Mouse (Mus musculus) left cerebral cortex, adult 11 months (tissue): ENCODE data around the gene Gm29776.

ENCODE experiments used
- DNase-seq: peaks from one replicate; pipeline ENCODE4 v3.0.0; 2022; ENCODE audit warnings: low spot score

Gene Gm29776

GRCm38 (mm10) chr14:54698733-54699132 is at the start of gene Gm29776:
Gene Gm29776 (minus strand): TSS chr14:54698833.
- DNase-seq, result no peak

GRCm38 (mm10) chr14:54746038-54746437 is 47.4 kb upstream of the Gm29776 start:
- DNase-seq, result no peak

GRCm38 (mm10) chr14:54744473-54744872 is 45.8 kb upstream of the Gm29776 start:
- DNase-seq, result no peak

- no peak for DNase-seq
Observed at GRCm38 (mm10) chr14:54742375-54742774, 43.7 kb upstream of the Gm29776 start.

- DNase-seq, result no peak
Observed at GRCm38 (mm10) chr14:54741721-54742120, 43.1 kb upstream of the Gm29776 start.

- DNase-seq, result no peak
Observed at GRCm38 (mm10) chr14:54737634-54738033, 39.0 kb upstream of the Gm29776 start.

- DNase-seq, result no peak
Observed at GRCm38 (mm10) chr14:54736555-54737552, 38.2 kb upstream of the Gm29776 start.

GRCm38 (mm10) chr14:54735221-54735620 is 36.6 kb upstream of the Gm29776 start:
- DNase-seq, result no peak

- no peak for DNase-seq
Observed at GRCm38 (mm10) chr14:54734004-54734403, 35.4 kb upstream of the Gm29776 start.

GRCm38 (mm10) chr14:54732206-54732605 is 33.6 kb upstream of the Gm29776 start:
- DNase-seq, result no peak

- DNase-seq, result no peak
Observed at GRCm38 (mm10) chr14:54730305-54730704, 31.7 kb upstream of the Gm29776 start.

- DNase-seq, result no peak
Observed at GRCm38 (mm10) chr14:54728823-54729653, 30.4 kb upstream of the Gm29776 start.

- no peak for DNase-seq
Observed at GRCm38 (mm10) chr14:54727565-54727964, 28.9 kb upstream of the Gm29776 start.

- DNase-seq, result no peak
Observed at GRCm38 (mm10) chr14:54724049-54724448, 25.4 kb upstream of the Gm29776 start.

GRCm38 (mm10) chr14:54721711-54722110 is 23.1 kb upstream of the Gm29776 start:
- DNase-seq, result no peak

- no peak for DNase-seq
Observed at GRCm38 (mm10) chr14:54720654-54721350, 22.2 kb upstream of the Gm29776 start.

GRCm38 (mm10) chr14:54720041-54720440 is 21.4 kb upstream of the Gm29776 start:
- no peak for DNase-seq

GRCm38 (mm10) chr14:54715402-54715801 is 16.8 kb upstream of the Gm29776 start:
- DNase-seq, result no peak

GRCm38 (mm10) chr14:54714617-54715081 is 16.0 kb upstream of the Gm29776 start:
- DNase-seq, result no peak

GRCm38 (mm10) chr14:54714121-54714520 is 15.5 kb upstream of the Gm29776 start:
- peak; percentile 70 for DNase-seq

- no peak for DNase-seq
Observed at GRCm38 (mm10) chr14:54712861-54713260, 14.2 kb upstream of the Gm29776 start.

- DNase-seq, result no peak
Observed at GRCm38 (mm10) chr14:54712074-54712473, 13.4 kb upstream of the Gm29776 start, which contains the start of gene Cebpe. Gene Cebpe (minus strand): TSS chr14:54712174.
